Mouse (Mus musculus): Measurements from ENCODE around the gene Zfp507. TPM values are rescaled to one million over a fixed set of nuclear protein-coding genes. Genes with fewer than 3 reads are reported as not detected.

The Zfp507 gene
- polyA plus RNA-seq, 1 experiment from 2014 or later: 8.7 TPM

DNA sequence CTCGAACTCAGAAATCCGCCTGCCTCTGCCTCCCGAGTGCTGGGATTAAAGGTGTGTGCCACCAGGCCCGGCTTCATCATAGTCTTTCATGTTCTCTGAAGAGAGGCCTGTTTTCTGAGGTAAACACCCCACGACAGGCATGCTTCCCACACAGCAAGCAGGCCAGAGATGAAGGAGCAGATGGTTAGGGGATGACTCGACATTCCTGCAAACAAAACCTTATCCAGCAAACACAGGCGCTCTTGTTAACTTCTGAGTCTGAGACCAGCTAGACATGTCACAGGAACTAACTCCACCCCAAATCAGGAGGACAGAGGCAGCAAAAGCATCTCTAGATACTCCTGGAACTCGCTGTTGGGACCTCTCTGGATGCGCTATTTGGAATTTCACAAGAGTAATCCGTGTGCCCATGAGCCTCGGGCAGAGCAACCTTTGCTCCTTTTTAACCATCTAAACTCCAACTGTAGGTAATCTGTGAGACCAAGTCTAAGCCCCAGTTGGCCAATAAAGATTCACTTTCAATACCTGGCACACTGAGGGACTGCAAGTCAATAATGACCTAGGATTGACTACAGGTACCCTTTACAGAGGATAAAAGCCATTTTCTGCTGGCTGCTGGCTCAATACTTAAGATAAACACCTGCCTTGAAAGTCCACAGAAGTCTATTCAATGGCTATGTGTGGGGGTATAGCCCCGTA lies 10.5 kb downstream of the Zfp507 start:
- no peaks in the 10 kb centered on the region for H3K9me3 ChIP-seq (replicated peaks; ENCODE audit: control insufficient read depth, low read length)
- H3K27ac ChIP-seq (ENCODE audit: low read length): no peak overlapping the region
- H3K4me3 ChIP-seq (ENCODE audit: low read length): no peak overlapping the region
- H3K4me2 ChIP-seq (ENCODE audit: low read depth, low read length): no peak overlapping the region
- WGBS: 77% methylated on average over 12 of the region's 12 CpGs
- no peaks in the 10 kb centered on the region for H3K27me3 ChIP-seq (ENCODE audit: control insufficient read depth, insufficient read depth, low read length)
- no peak overlapping the region for H3K9ac ChIP-seq (ENCODE audit: low read length)
- peaks cover 66% of the 10 kb centered on the region for H3K36me3 ChIP-seq (ENCODE audit: control insufficient read depth, insufficient read depth)
- peaks cover 4% of the 10 kb centered on the region for H3K4me1 ChIP-seq (ENCODE audit: control insufficient read depth, insufficient read depth, low read length)
- no peak for ATAC-seq (replicated peaks; ENCODE audit: extremely low read depth, insufficient read depth, low FRiP score)

DNA sequence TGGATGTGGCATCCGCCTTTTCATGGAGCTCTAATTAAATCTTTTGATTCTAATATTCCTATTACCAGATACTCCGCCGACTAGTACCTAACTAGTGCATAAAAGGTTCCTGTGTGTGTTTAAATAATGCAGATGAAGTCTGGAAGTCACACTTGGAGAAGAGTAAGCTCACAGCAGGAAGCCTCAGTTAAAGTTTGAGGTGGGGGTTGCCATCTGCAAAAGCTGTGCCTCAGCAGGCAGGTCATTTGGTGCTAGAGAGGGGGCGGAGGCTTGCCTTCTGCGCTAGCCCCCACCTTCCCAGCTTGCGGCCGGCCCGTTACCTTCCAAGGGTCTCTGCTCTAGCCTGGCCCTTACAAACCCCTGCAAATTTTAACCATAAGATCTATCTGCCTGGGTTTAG lies 11.9 kb downstream of the Zfp507 start:
- no peaks in the 10 kb centered on the region for H3K4me1 ChIP-seq (ENCODE audit: control insufficient read depth, insufficient read depth, low read length)
- H3K27ac ChIP-seq (ENCODE audit: low read length): no peak overlapping the region
- no peak overlapping the region for H3K4me2 ChIP-seq (ENCODE audit: low read depth, low read length)
- peaks cover 68% of the 10 kb centered on the region for H3K36me3 ChIP-seq (ENCODE audit: control insufficient read depth, insufficient read depth)
- ATAC-seq (replicated peaks; ENCODE audit: extremely low read depth, insufficient read depth, low FRiP score): no peak
- no peaks in the 10 kb centered on the region for H3K9me3 ChIP-seq (replicated peaks; ENCODE audit: control insufficient read depth, low read length)
- no peak overlapping the region for H3K9ac ChIP-seq (ENCODE audit: low read length)
- H3K27me3 ChIP-seq (ENCODE audit: control insufficient read depth, insufficient read depth, low read length): no peaks in the 10 kb centered on the region
- H3K4me3 ChIP-seq (ENCODE audit: low read length): no peak overlapping the region
- WGBS: 81% methylated on average over 8 of the region's 8 CpGs

DNA sequence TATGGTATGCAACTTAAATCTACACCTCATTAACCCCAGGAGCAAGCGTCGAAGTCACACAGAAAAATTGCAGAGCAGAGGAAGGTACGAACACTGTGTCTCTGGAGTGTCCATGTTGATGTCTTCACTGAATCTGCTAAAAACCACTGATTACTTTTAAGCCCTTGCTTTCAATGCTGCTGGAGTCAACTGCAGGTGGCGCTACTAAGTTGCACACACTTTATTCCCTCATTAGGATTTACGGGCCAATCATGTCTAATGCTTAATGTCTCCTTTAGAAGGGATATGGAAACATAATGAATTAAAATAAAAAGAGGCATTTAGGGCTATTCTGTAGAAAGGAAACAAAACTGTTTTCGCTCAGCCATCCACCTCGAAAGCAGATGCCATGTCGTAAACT lies 12.6 kb downstream of the Zfp507 start:
- Histone ChIP-seq H3K4me1 (ENCODE audit: control insufficient read depth, insufficient read depth, low read length) (no peaks in the 10 kb centered on the region), H3K4me2 (ENCODE audit: low read depth, low read length) (no peak overlapping the region), H3K9me3 (replicated peaks; ENCODE audit: control insufficient read depth, low read length) (no peaks in the 10 kb centered on the region), H3K27me3 (ENCODE audit: control insufficient read depth, insufficient read depth, low read length) (no peaks in the 10 kb centered on the region), H3K4me3 (ENCODE audit: low read length) (no peak overlapping the region), H3K27ac (ENCODE audit: low read length) (no peak overlapping the region), H3K9ac (ENCODE audit: low read length) (no peak overlapping the region), H3K36me3 (ENCODE audit: control insufficient read depth, insufficient read depth) (peaks cover 66% of the 10 kb centered on the region)
- 89% methylated on average over 8 of the region's 8 CpGs for WGBS
- no peak for ATAC-seq (replicated peaks; ENCODE audit: extremely low read depth, insufficient read depth, low FRiP score)

DNA sequence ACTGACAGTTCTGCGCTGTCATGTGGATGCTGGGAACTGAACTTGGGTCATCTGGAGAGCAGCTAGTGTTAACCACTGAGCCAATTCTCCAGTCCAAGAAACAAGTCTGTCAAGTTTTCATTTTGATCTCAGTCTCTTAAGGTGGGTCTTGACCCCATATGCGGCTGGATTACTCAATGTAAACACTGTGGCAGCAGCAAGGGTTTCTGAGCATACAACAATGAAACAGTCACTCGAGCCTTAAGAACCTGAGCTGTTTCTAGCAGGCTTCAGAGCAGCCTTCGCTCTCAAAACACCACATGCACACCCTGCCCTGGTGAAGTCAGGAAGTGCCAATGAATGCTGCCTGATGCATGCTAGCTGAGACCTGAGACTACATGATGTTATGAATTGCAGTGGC lies 17.2 kb downstream of the Zfp507 start:
- Histone ChIP-seq H3K4me1 (ENCODE audit: control insufficient read depth, insufficient read depth, low read length) (no peaks in the 10 kb centered on the region), H3K27me3 (ENCODE audit: control insufficient read depth, insufficient read depth, low read length) (no peaks in the 10 kb centered on the region), H3K4me3 (ENCODE audit: low read length) (no peak overlapping the region), H3K9me3 (replicated peaks; ENCODE audit: control insufficient read depth, low read length) (no peaks in the 10 kb centered on the region), H3K4me2 (ENCODE audit: low read depth, low read length) (no peak overlapping the region), H3K36me3 (ENCODE audit: control insufficient read depth, insufficient read depth) (peaks cover 41% of the 10 kb centered on the region), H3K9ac (ENCODE audit: low read length) (no peak overlapping the region), H3K27ac (ENCODE audit: low read length) (no peak overlapping the region)
- WGBS: 80% methylated on average over 4 of the region's 4 CpGs
- ATAC-seq (replicated peaks; ENCODE audit: extremely low read depth, insufficient read depth, low FRiP score): no peak

DNA sequence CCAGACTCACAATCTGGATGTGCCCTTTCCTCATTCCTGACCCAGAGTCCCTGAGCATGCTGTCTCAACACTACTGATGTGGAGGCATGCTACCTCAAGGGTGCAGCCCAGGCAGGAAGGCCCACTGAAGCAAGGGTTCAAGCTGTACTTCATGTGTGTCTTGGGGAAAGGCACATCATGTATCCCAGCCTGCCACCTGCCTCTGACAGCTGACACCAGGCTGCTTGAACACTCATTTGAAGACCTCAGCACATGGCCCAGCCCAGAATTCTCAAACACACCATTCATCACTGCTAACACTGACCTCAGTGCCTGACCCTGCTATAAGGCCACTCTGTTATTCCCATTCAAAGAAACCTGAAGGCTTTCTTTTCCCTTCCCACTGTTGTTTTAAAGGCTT lies 20.6 kb downstream of the Zfp507 start:
- Histone ChIP-seq H3K4me3 (ENCODE audit: low read length) (no peak overlapping the region), H3K4me2 (ENCODE audit: low read depth, low read length) (no peak overlapping the region), H3K9me3 (replicated peaks; ENCODE audit: control insufficient read depth, low read length) (no peaks in the 10 kb centered on the region), H3K9ac (ENCODE audit: low read length) (no peak overlapping the region), H3K4me1 (ENCODE audit: control insufficient read depth, insufficient read depth, low read length) (no peaks in the 10 kb centered on the region), H3K27me3 (ENCODE audit: control insufficient read depth, insufficient read depth, low read length) (no peaks in the 10 kb centered on the region), H3K27ac (ENCODE audit: low read length) (no peak overlapping the region), H3K36me3 (ENCODE audit: control insufficient read depth, insufficient read depth) (peaks cover 28% of the 10 kb centered on the region)
- no peak for ATAC-seq (replicated peaks; ENCODE audit: extremely low read depth, insufficient read depth, low FRiP score)

DNA sequence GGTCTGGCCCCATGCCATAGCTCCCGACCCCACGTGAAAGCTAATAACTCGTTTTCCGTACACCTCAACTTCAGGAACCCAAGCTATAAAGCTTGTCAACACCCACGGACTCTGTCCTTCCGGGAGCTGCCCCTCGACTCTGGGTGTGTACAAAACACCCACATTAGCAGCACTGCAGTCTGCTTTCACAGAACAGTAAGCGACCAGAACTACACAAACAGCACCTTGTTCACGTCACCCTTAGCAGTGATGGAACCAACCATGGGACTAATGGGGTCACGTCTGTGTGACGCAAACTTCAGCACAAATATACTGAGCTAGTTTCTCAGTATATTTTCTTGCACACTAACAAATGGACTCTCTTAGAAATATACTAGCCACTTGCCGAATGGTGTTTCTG lies 28.7 kb downstream of the Zfp507 start:
- no peak for ATAC-seq (replicated peaks; ENCODE audit: extremely low read depth, insufficient read depth, low FRiP score)
- Histone ChIP-seq H3K4me1 (ENCODE audit: control insufficient read depth, insufficient read depth, low read length) (0 out of 2 replicates have a peak, but pooled peaks cover 2% of the 10 kb centered on the region), H3K4me3 (ENCODE audit: low read length) (no peak overlapping the region), H3K27ac (ENCODE audit: low read length) (no peak overlapping the region), H3K27me3 (ENCODE audit: control insufficient read depth, insufficient read depth, low read length) (no peaks in the 10 kb centered on the region), H3K9ac (ENCODE audit: low read length) (no peak overlapping the region), H3K4me2 (ENCODE audit: low read depth, low read length) (no peak overlapping the region), H3K9me3 (replicated peaks; ENCODE audit: control insufficient read depth, low read length) (no peaks in the 10 kb centered on the region), H3K36me3 (ENCODE audit: control insufficient read depth, insufficient read depth) (peaks cover 51% of the 10 kb centered on the region)
- WGBS: 88% methylated on average over 12 of the region's 12 CpGs

DNA sequence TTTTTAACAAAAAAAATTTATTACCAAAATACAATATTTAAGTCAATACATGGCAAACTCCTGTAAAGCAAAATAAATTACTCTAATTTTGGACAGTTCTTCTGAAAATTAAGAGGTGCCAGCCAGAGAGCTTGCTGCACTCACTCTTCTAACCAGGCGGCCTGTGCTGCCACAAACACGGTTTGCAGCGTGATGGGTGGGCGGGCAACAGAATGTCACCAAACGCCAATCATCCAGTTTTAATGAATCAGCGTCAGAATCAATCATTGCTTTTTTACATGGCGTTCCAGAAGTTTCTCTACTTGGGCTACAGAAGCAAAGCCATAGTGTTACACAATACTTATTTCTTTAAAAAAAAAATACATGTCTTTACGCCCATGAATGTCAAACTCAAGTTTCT lies 30.5 kb downstream of the Zfp507 start:
- 91% methylated on average over 8 of the region's 8 CpGs for WGBS
- Histone ChIP-seq H3K4me3 (ENCODE audit: low read length) (no peak overlapping the region), H3K4me2 (ENCODE audit: low read depth, low read length) (no peak overlapping the region), H3K36me3 (ENCODE audit: control insufficient read depth, insufficient read depth) (peaks cover 40% of the 10 kb centered on the region), H3K9ac (ENCODE audit: low read length) (no peak overlapping the region), H3K27ac (ENCODE audit: low read length) (no peak overlapping the region), H3K27me3 (ENCODE audit: control insufficient read depth, insufficient read depth, low read length) (no peaks in the 10 kb centered on the region), H3K4me1 (ENCODE audit: control insufficient read depth, insufficient read depth, low read length) (0 out of 2 replicates have a peak, but pooled peaks cover 2% of the 10 kb centered on the region), H3K9me3 (replicated peaks; ENCODE audit: control insufficient read depth, low read length) (no peaks in the 10 kb centered on the region)
- no peak for ATAC-seq (replicated peaks; ENCODE audit: extremely low read depth, insufficient read depth, low FRiP score)

DNA sequence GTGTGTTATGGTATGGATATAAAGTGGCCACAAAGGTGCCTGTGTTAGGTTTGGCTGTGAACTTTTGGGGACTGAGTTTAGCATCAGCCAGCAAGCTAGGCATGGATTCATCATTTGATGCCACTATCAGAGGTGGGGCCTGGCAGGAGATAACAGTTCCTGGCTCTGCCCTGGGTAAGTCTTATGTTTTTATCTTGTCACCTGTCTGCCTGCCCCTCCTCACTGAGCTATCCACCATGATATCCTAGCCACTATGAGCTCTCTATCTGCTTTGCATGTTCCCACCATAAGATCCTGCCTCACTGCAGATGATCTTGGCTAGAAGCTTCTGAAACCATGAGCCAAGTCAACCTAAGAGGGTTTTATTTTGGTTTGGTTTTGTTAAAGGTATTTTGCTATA lies 31.7 kb downstream of the Zfp507 start:
- Histone ChIP-seq H3K4me1 (ENCODE audit: control insufficient read depth, insufficient read depth, low read length) (0 out of 2 replicates have a peak, but pooled peaks cover 2% of the 10 kb centered on the region), H3K4me3 (ENCODE audit: low read length) (no peak overlapping the region), H3K36me3 (ENCODE audit: control insufficient read depth, insufficient read depth) (peaks cover 32% of the 10 kb centered on the region), H3K27ac (ENCODE audit: low read length) (no peak overlapping the region), H3K27me3 (ENCODE audit: control insufficient read depth, insufficient read depth, low read length) (no peaks in the 10 kb centered on the region), H3K9ac (ENCODE audit: low read length) (no peak overlapping the region), H3K9me3 (replicated peaks; ENCODE audit: control insufficient read depth, low read length) (no peaks in the 10 kb centered on the region), H3K4me2 (ENCODE audit: low read depth, low read length) (no peak overlapping the region)
- ATAC-seq (replicated peaks; ENCODE audit: extremely low read depth, insufficient read depth, low FRiP score): no peak

DNA sequence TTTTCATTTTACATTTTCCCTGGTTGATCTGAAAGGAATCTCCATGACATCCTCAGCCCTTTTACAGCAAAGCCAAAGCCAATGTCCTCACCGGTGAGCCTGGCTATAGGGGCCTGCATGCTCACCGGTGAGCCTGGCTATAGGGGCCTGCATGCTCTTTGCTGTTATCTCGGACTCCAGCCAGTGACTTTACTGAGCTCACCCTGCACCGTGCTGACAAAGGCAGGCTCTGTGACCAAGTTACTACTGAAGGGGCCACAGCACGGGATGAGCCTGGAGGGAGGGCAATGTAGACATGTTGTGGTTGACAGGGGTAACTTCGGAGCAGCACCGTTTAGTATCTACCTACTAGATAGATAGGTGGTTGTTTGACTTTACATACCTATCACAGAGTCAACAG lies 32.7 kb downstream of the Zfp507 start:
- H3K36me3 ChIP-seq (ENCODE audit: control insufficient read depth, insufficient read depth): peaks cover 22% of the 10 kb centered on the region
- H3K9me3 ChIP-seq (replicated peaks; ENCODE audit: control insufficient read depth, low read length): no peaks in the 10 kb centered on the region
- no peak overlapping the region for H3K4me3 ChIP-seq (ENCODE audit: low read length)
- H3K4me2 ChIP-seq (ENCODE audit: low read depth, low read length): no peak overlapping the region
- H3K27me3 ChIP-seq (ENCODE audit: control insufficient read depth, insufficient read depth, low read length): no peaks in the 10 kb centered on the region
- H3K27ac ChIP-seq (ENCODE audit: low read length): no peak overlapping the region
- WGBS: 58% methylated on average over 7 of the region's 7 CpGs
- ATAC-seq (replicated peaks; ENCODE audit: extremely low read depth, insufficient read depth, low FRiP score): no peak
- no peak overlapping the region for H3K9ac ChIP-seq (ENCODE audit: low read length)
- 0 out of 2 replicates have a peak, but pooled peaks cover 2% of the 10 kb centered on the region for H3K4me1 ChIP-seq (ENCODE audit: control insufficient read depth, insufficient read depth, low read length)
